Mouse (Mus musculus) urinary bladder, postnatal 25 days (tissue): Measurements from ENCODE around the gene Epha3.

Experiments used
- DNase-seq: peaks from one replicate; pipeline ENCODE4 v3.0.0; 2022; ENCODE audit warnings: low spot score

Gene Epha3

GRCm38 (mm10) chr16:63653393-63653918, 210.5 kb downstream of the Epha3 start:
- no peak for DNase-seq

GRCm38 (mm10) chr16:63650760-63651159, 213.2 kb downstream of the Epha3 start:
- no peak for DNase-seq

GRCm38 (mm10) chr16:63646577-63646976, 217.4 kb downstream of the Epha3 start:
- no peak for DNase-seq

GRCm38 (mm10) chr16:63642641-63643040, 221.3 kb downstream of the Epha3 start:
- no peak for DNase-seq

GRCm38 (mm10) chr16:63641603-63642002, 222.4 kb downstream of the Epha3 start:
- no peak for DNase-seq

- no peak for DNase-seq
These were observed 225.3 kb downstream of the Epha3 start for GRCm38 (mm10) chr16:63638701-63639100.

- DNase-seq, result no peak
These were observed 230.2 kb downstream of the Epha3 start for GRCm38 (mm10) chr16:63633748-63634166.

- no peak for DNase-seq
These were observed 238.7 kb downstream of the Epha3 start for GRCm38 (mm10) chr16:63625229-63625628.

- DNase-seq, result no peak
These were observed 242.1 kb downstream of the Epha3 start for GRCm38 (mm10) chr16:63621845-63622244.

- DNase-seq, result no peak
These were observed 248.6 kb downstream of the Epha3 start for GRCm38 (mm10) chr16:63615396-63615795.

GRCm38 (mm10) chr16:63613006-63613405, 251.0 kb downstream of the Epha3 start:
- DNase-seq, result no peak

GRCm38 (mm10) chr16:63600229-63600628, 263.7 kb downstream of the Epha3 start:
- DNase-seq, result no peak

GRCm38 (mm10) chr16:63594656-63595055, 269.3 kb downstream of the Epha3 start:
- no peak for DNase-seq

- no peak for DNase-seq
These were observed 294.2 kb downstream of the Epha3 start for GRCm38 (mm10) chr16:63569746-63570145.

- DNase-seq, result no peak
These were observed 297.7 kb downstream of the Epha3 start for GRCm38 (mm10) chr16:63566106-63566836.

GRCm38 (mm10) chr16:63556410-63557146, 307.4 kb downstream of the Epha3 start:
- DNase-seq, result no peak

GRCm38 (mm10) chr16:63552531-63552930, 311.4 kb downstream of the Epha3 start:
- no peak for DNase-seq

GRCm38 (mm10) chr16:63539489-63539888, 324.5 kb downstream of the Epha3 start:
- DNase-seq, result no peak

GRCm38 (mm10) chr16:63528821-63529220, 335.2 kb downstream of the Epha3 start:
- DNase-seq, result no peak

- DNase-seq, result no peak
These were observed 346.3 kb downstream of the Epha3 start for GRCm38 (mm10) chr16:63517636-63518035.

GRCm38 (mm10) chr16:63510069-63510468, 353.9 kb downstream of the Epha3 start:
- DNase-seq, result no peak

- no peak for DNase-seq
These were observed 357.5 kb downstream of the Epha3 start for GRCm38 (mm10) chr16:63506437-63506836.

GRCm38 (mm10) chr16:63501456-63501855, 362.5 kb downstream of the Epha3 start:
- DNase-seq, result no peak
